Mouse (Mus musculus) heart, embryonic 16.5 days (tissue): ENCODE data around the gene Reck. TPM values are rescaled to one million over a fixed set of nuclear protein-coding genes. Genes with fewer than 3 reads are reported as not detected.
A peak's percentile ranks its signal among the peaks of the same experiment; 100 is the strongest.

Experiments used
- ATAC-seq: fragments of 200-750 bp; cut with Nextera tagmentation; replicated peaks from 2 replicates; pipeline ENCODE4 v1.8.0; 2017; ENCODE audit warnings: moderate number of reproducible peaks; ENCODE audit not compliant: insufficient read depth, low FRiP score; ENCODE audit errors: extremely low read depth
- H3K27ac ChIP-seq: fragments of 300-500 bp; sonication (generic); 2 replicates; pipeline ENCODE4 v1.5.1; 2014; ENCODE audit warnings: mild to moderate bottlenecking, low read length, control low read depth, moderate library complexity
- H3K27me3 ChIP-seq: fragments of 300-500 bp; sonication (generic); 2 replicates; pipeline ENCODE4 v1.6.1; 2014; ENCODE audit warnings: low read length, mixed read lengths; ENCODE audit not compliant: control insufficient read depth, insufficient read depth
- H3K36me3 ChIP-seq: fragments of 300-500 bp; sonication (generic); 2 replicates; pipeline ENCODE4 v1.6.1; 2014; ENCODE audit not compliant: control insufficient read depth, insufficient read depth
- H3K4me1 ChIP-seq: fragments of 300-500 bp; sonication (generic); 2 replicates; pipeline ENCODE4 v1.6.1; 2014; ENCODE audit warnings: low read length, mixed read lengths; ENCODE audit not compliant: control insufficient read depth, insufficient read depth
- H3K4me2 ChIP-seq: fragments of 300-500 bp; sonication (generic); 2 replicates; pipeline ENCODE4 v1.6.1; 2014; ENCODE audit warnings: low read depth, mild to moderate bottlenecking, control low read depth, low read length
- H3K4me3 ChIP-seq: fragments of 300-500 bp; sonication (generic); 2 replicates; pipeline ENCODE4 v1.5.1; 2014; ENCODE audit warnings: mild to moderate bottlenecking, control low read depth, low read length
- H3K9ac ChIP-seq: fragments of 300-500 bp; sonication (generic); 2 replicates; pipeline ENCODE4 v1.6.1; 2014; ENCODE audit warnings: low read length, control low read depth
- H3K9me3 ChIP-seq: fragments of 300-500 bp; sonication (generic); replicated peaks from 2 replicates; pipeline ENCODE4 v1.6.1; 2016; ENCODE audit warnings: low read length; ENCODE audit not compliant: control insufficient read depth
- WGBS: fragments of 180-500 bp; shearing (Covaris S2); extraction: QIAGEN DNeasy Blood & Tissue Kit; methylation state at CpG from one replicate; pipeline ENCODE4 v1.1.7; 2014; 5-methylcytosine and 5-hydroxymethylcytosine counted together
- polyA plus RNA-seq: library from polyadenylated mRNA; unstranded; fragments of >200 nt; fragmentation: Nextera tagmentation; extraction: Ambion mirVana; gene quantifications from 2 replicates; pipeline ENCODE4 v1.2.1, GENCODE M21; 2015

Gene Reck
- polyA plus RNA-seq, 1 experiment from 2014 or later, result 8.9 TPM

- Histone ChIP-seq H3K4me3 (no peak overlapping the region), H3K4me1 (0 out of 2 replicates have a peak, but pooled peaks cover 5% of the 10 kb centered on the region), H3K36me3 (no peaks in the 10 kb centered on the region), H3K4me2 (no peak overlapping the region), H3K9me3 (no peaks in the 10 kb centered on the region), H3K27ac (no peak overlapping the region), H3K9ac (no peak overlapping the region), H3K27me3 (no peaks in the 10 kb centered on the region)
- no peak for ATAC-seq
- 76% methylated on average over 10 of the region's 10 CpGs for WGBS
These were observed 15.4 kb upstream of the Reck start for GRCm38 (mm10) chr4:43859886-43860285.

GRCm38 (mm10) chr4:43860744-43861519 lies 14.4 kb upstream of the Reck start:
- WGBS, result 13% methylated on average over 14 of the region's 14 CpGs
- H3K4me1 ChIP-seq, result 0 out of 2 replicates have a peak, but pooled peaks cover 5% of the 10 kb centered on the region
- no peaks in the 10 kb centered on the region for H3K36me3 ChIP-seq
- H3K27me3 ChIP-seq, result no peaks in the 10 kb centered on the region
- ATAC-seq, result no peak; the same call in 1 of the 2 replicates
- H3K27ac ChIP-seq, result no peak overlapping the region
- H3K9me3 ChIP-seq, result no peaks in the 10 kb centered on the region
- H3K4me3 ChIP-seq, result no peak overlapping the region
- H3K4me2 ChIP-seq, result 0 out of 2 replicates have a peak overlapping the region, but pooled peaks have one; percentile 12
- 0 out of 2 replicates have a peak overlapping the region, but pooled peaks have one; percentile 6 for H3K9ac ChIP-seq

GRCm38 (mm10) chr4:43863298-43863697 lies 12.0 kb upstream of the Reck start:
- H3K9ac ChIP-seq, result no peak overlapping the region
- H3K36me3 ChIP-seq, result no peaks in the 10 kb centered on the region
- H3K27me3 ChIP-seq, result no peaks in the 10 kb centered on the region
- no peak overlapping the region for H3K27ac ChIP-seq
- H3K4me3 ChIP-seq, result no peak overlapping the region
- H3K9me3 ChIP-seq, result no peaks in the 10 kb centered on the region
- 67% methylated on average over 4 of the region's 4 CpGs for WGBS
- 0 out of 2 replicates have a peak, but pooled peaks cover 5% of the 10 kb centered on the region for H3K4me1 ChIP-seq
- ATAC-seq, result no peak
- no peak overlapping the region for H3K4me2 ChIP-seq

DNA sequence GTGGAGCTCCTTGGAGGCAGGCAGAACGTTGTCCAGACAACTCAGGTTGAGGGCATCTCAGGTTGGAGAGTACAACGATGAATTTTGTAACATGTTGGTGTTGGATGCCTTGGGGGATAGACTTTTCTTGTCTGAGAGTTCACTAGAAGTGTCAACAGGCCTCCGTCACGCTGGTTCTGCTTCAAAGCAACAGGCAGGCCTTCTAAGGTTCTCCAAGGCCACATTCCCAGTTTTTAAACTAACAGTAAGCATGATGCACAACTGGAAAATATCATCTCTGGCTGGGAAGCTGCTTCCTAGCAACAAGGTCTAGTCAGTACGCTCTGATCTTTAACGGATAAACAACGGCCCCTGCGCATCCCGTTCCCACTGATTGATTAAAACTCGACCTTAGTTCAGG lies 5.5 kb upstream of the Reck start:
- Histone ChIP-seq H3K4me2 (no peak overlapping the region), H3K4me3 (no peak overlapping the region), H3K36me3 (no peaks in the 10 kb centered on the region), H3K27me3 (no peaks in the 10 kb centered on the region), H3K9me3 (0 out of 2 replicates have a peak, but pooled peaks cover 2% of the 10 kb centered on the region), H3K27ac (no peak overlapping the region), H3K4me1 (peaks cover under 1% of the 10 kb centered on the region; the same call in 1 of the 2 replicates), H3K9ac (no peak overlapping the region)
- ATAC-seq, result no peak
- 90% methylated on average over 10 of the region's 10 CpGs for WGBS

DNA sequence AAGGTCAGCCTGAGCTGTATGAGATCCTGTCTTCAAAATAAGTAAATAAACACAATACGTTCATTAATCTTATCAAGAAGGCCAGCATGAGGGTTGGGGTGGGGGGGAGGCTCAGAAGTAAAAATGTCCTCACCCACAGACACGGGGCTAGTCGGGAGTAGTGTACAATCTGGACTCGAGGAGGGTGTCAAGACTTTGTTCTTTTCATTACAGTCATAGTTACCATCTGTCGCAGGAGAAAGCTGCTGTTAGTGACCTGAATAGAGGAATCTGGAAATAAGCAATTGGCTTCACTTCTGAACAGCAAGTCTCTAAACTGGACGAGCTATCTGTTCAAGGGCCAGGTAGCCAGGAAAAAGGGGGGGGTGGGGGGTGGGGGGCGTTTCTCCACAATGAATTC lies 829 bp upstream of the Reck start:
- Histone ChIP-seq H3K27me3 (no peaks in the 10 kb centered on the region), H3K9ac (no peak overlapping the region), H3K36me3 (no peaks in the 10 kb centered on the region), H3K4me2 (peak overlapping the region; percentile 80), H3K4me1 (peaks cover 18% of the 10 kb centered on the region), H3K27ac (no peak overlapping the region), H3K9me3 (no peaks in the 10 kb centered on the region), H3K4me3 (no peak overlapping the region)
- 40% methylated on average over 7 of the region's 7 CpGs for WGBS
- ATAC-seq, result no peak

DNA sequence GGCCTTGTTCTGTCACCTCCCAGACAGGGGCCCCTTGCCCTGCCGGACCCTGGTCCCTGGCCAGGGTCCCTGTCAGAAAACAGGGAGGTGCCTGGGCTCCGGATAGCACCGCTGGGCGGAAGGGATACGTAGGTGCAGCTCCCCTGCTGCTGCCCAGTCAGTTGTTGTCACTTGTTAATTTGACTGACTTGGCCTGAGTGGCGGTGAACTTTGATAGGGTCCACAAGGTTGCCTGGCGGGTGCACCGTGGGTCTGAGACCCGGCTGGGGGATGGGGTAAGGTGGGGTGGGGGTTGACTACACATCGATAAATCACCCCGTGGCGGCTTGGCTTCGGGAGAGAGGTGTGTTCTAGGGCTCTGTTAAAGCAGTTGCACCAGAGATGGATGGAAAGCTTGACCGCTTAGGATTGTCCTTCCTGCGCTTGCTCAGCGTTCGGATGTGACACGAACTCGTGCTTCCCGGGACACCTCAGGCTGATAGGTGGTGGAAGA lies 635 bp downstream of the Reck start:
- Histone ChIP-seq H3K4me1 (peaks cover 18% of the 10 kb centered on the region), H3K36me3 (no peaks in the 10 kb centered on the region), H3K9ac (peak overlapping the region; percentile 85), H3K4me3 (peak overlapping the region; percentile 97), H3K4me2 (peak overlapping the region; percentile 80), H3K27me3 (no peaks in the 10 kb centered on the region), H3K9me3 (no peaks in the 10 kb centered on the region), H3K27ac (no peak overlapping the region)
- WGBS, result under 1% methylated on average over 20 of the region's 20 CpGs
- ATAC-seq, result peak; percentile 20

GRCm38 (mm10) chr4:43877230-43877629 lies 1.9 kb downstream of the Reck start:
- no peaks in the 10 kb centered on the region for H3K36me3 ChIP-seq
- peaks cover 18% of the 10 kb centered on the region for H3K4me1 ChIP-seq
- no peak for ATAC-seq
- no peak overlapping the region for H3K27ac ChIP-seq
- WGBS, result 93% methylated on average over 1 of the region's 1 CpGs
- H3K9me3 ChIP-seq, result no peaks in the 10 kb centered on the region
- H3K4me3 ChIP-seq, result no peak overlapping the region
- H3K9ac ChIP-seq, result no peak overlapping the region
- no peak overlapping the region for H3K4me2 ChIP-seq
- H3K27me3 ChIP-seq, result no peaks in the 10 kb centered on the region

DNA sequence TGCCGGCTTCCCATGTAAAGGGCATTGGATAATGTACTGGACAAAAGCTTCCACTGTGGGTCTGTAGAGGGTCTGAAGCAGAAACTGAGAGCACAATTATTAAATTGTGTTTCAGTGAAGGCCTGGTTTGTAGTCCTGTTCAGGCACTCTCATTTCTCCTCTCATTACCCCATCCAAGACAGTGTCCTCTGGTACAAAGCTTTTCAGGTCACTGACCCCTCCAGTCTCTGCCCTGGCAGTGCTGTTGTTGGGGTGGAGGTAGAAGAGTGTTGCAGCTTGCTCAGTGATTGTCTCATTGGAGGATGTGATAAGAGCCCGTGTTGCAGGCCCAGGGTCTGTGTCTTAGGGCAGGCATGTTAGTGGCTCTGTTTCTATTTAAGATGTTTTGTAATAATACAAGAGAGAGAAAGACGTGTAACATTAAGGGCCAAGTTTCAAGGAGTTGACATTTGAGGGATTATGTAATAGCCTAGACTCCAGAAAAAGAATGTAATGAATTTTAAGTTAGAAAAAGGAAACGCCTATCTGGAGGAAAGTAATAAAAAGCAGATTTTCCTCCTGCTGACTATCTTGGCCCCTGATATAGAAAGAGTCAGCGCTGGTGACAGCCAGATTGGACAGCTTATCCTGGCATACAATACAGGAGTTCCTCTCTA lies 2.9 kb downstream of the Reck start:
- no peak overlapping the region for H3K4me2 ChIP-seq
- H3K9ac ChIP-seq, result peak overlapping the region; percentile 5; the same call in 1 of the 2 replicates
- peaks cover 18% of the 10 kb centered on the region for H3K4me1 ChIP-seq

DNA sequence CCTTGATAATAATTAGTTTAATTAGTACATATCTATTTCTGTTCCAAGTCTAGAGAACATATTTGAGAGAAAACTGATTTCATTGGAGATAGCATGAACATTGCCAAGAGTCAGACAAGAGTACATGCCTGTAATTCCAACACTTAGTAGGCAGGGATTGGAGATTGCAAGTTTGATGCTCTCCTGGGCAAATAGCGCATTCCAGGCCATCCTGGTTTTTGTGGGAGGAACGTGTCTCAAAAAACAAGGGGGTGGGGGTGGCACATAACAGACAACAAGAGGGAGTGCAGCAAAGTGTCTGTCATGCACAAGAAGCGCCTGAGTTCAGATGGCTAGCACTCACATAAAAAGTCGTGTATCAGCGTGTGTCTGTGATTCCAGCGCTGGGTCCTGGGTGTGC lies 4.2 kb downstream of the Reck start:
- WGBS, result 60% methylated on average over 6 of the region's 6 CpGs
- Histone ChIP-seq H3K4me3 (no peak overlapping the region), H3K4me1 (peaks cover 26% of the 10 kb centered on the region), H3K9ac (no peak overlapping the region), H3K9me3 (no peaks in the 10 kb centered on the region), H3K27me3 (no peaks in the 10 kb centered on the region), H3K36me3 (no peaks in the 10 kb centered on the region), H3K4me2 (no peak overlapping the region), H3K27ac (no peak overlapping the region)
- no peak for ATAC-seq

More for the DNA sequence above, 2.9 kb downstream of the Reck start:
- no peaks in the 10 kb centered on the region for H3K27me3 ChIP-seq
- H3K27ac ChIP-seq, result peak overlapping the region; percentile 58
- H3K36me3 ChIP-seq, result no peaks in the 10 kb centered on the region
- no peak for ATAC-seq
- no peaks in the 10 kb centered on the region for H3K9me3 ChIP-seq
- H3K4me3 ChIP-seq, result no peak overlapping the region
- WGBS, result 29% methylated on average over 5 of the region's 5 CpGs
